Mouse (Mus musculus) hindbrain, embryonic 16.5 days (tissue): Measurements from ENCODE around the gene Psg27. TPM values are rescaled to one million over a fixed set of nuclear protein-coding genes. Genes with fewer than 3 reads are reported as not detected.
"Not testable (repeated sequence)": the region's sequence is repeated elsewhere in the genome, so short reads cannot be mapped to it uniquely, and the experiment has no call there.

Experiments used
- ATAC-seq: fragments of 200-750 bp; cut with Nextera tagmentation; 2 replicates; pipeline ENCODE4 v1.8.0; 2017; ENCODE audit warnings: moderate TSS enrichment, moderate library complexity
- H3K27ac ChIP-seq: fragments of 300-500 bp; sonication (generic); 2 replicates; pipeline ENCODE4 v1.5.1; 2014; ENCODE audit warnings: low read depth, mild to moderate bottlenecking, control low read depth, low read length, moderate library complexity
- H3K27me3 ChIP-seq: fragments of 300-500 bp; sonication (generic); replicated peaks from 2 replicates; pipeline ENCODE4 v1.6.1; 2014; ENCODE audit warnings: low read length; ENCODE audit not compliant: control insufficient read depth, insufficient read depth
- H3K36me3 ChIP-seq: fragments of 300-500 bp; sonication (generic); 2 replicates; pipeline ENCODE4 v1.6.1; 2014; ENCODE audit warnings: mild to moderate bottlenecking, low read length, moderate library complexity, mixed read lengths; ENCODE audit not compliant: control insufficient read depth, insufficient read depth
- H3K4me1 ChIP-seq: fragments of 300-500 bp; sonication (generic); 2 replicates; pipeline ENCODE4 v1.6.1; 2014; ENCODE audit warnings: low read depth, low read length; ENCODE audit not compliant: control insufficient read depth, insufficient read depth
- H3K4me2 ChIP-seq: fragments of 300-500 bp; sonication (generic); 2 replicates; pipeline ENCODE4 v1.6.1; 2014; ENCODE audit warnings: mild to moderate bottlenecking, low read length, control low read depth, moderate library complexity
- H3K4me3 ChIP-seq: fragments of 300-500 bp; sonication (generic); 2 replicates; pipeline ENCODE4 v1.5.1; 2014; ENCODE audit warnings: mild to moderate bottlenecking, low read length, control low read depth, moderate library complexity
- H3K9ac ChIP-seq: fragments of 300-500 bp; sonication (generic); 2 replicates; pipeline ENCODE4 v1.6.1; 2014; ENCODE audit warnings: low read depth, mild to moderate bottlenecking, control low read depth, low read length, moderate library complexity
- H3K9me3 ChIP-seq: fragments of 300-500 bp; sonication (generic); 2 replicates; pipeline ENCODE4 v1.6.1; 2014; ENCODE audit warnings: mild to moderate bottlenecking, low read length, moderate library complexity; ENCODE audit not compliant: control insufficient read depth
- WGBS: fragments of 180-500 bp; shearing (Covaris S2); extraction: QIAGEN DNeasy Blood & Tissue Kit; methylation state at CpG from one replicate; pipeline ENCODE4 v1.1.7; 2014; 5-methylcytosine and 5-hydroxymethylcytosine counted together
- polyA plus RNA-seq: library from polyadenylated mRNA; unstranded; fragments of >200 nt; fragmentation: Nextera tagmentation; extraction: Ambion mirVana; gene quantifications from 2 replicates; pipeline ENCODE4 v1.2.1, GENCODE M21; 2015

Psg27 gene
- polyA plus RNA-seq, result not detected in 2 replicates

GRCm38 (mm10) chr7:18567205-18567604, at the start of gene Psg27:
Psg27 (minus strand) TSS chr7:18567305.
- Histone ChIP-seq H3K27ac (no peak within 1 kb of the TSS), H3K9ac (no peak within 1 kb of the TSS), H3K9me3 (no peaks in the 10 kb centered on the region), H3K4me3 (no peak within 1 kb of the TSS), H3K27me3 (no peaks in the 10 kb centered on the region), H3K4me1 (no peaks in the 10 kb centered on the region), H3K4me2 (no peak within 1 kb of the TSS), H3K36me3 (no peaks in the 10 kb centered on the region)
- WGBS, result 80% methylated on average over 3 of the region's 3 CpGs
- no peak for ATAC-seq

- H3K36me3 ChIP-seq, H3K4me3 ChIP-seq, H3K4me2 ChIP-seq, H3K27ac ChIP-seq, H3K9ac ChIP-seq, ATAC-seq, H3K9me3 ChIP-seq, H3K4me1 ChIP-seq, H3K27me3 ChIP-seq: not testable (repeated sequence)
- WGBS, result 50% methylated on average over 1 of the region's 2 CpGs
These were observed 49.3 kb upstream of the Psg27 start, which contains the start of gene Psg23 for GRCm38 (mm10) chr7:18616401-18616800. Psg23 (minus strand) TSS chr7:18616501.

DNA sequence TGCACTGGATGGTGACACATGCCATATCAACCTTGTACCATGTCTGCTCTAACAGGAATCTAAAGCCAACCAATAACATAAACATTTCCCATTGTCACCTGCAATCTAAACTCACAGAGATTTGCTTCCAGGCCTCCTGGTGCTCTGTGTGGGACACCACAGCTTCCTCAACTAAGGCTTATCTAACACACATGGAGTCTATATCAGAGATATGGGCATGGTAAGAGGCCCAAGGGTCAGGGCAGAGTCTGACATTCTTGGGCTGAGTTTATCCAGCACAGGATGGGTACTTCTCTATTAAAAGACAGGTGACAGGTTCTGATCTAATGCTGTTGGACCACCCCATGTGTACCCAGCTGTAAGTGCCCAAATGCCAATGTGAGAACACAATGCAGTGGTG, 7.3 kb downstream of the Psg27 start:
- Histone ChIP-seq H3K27me3 (no peaks in the 10 kb centered on the region), H3K4me1 (no peaks in the 10 kb centered on the region), H3K27ac (no peak overlapping the region), H3K36me3 (no peaks in the 10 kb centered on the region), H3K9ac (no peak overlapping the region), H3K9me3 (no peaks in the 10 kb centered on the region; the same call in 1 of the 2 replicates), H3K4me3 (no peak overlapping the region), H3K4me2 (no peak overlapping the region)
- ATAC-seq, result no peak

DNA sequence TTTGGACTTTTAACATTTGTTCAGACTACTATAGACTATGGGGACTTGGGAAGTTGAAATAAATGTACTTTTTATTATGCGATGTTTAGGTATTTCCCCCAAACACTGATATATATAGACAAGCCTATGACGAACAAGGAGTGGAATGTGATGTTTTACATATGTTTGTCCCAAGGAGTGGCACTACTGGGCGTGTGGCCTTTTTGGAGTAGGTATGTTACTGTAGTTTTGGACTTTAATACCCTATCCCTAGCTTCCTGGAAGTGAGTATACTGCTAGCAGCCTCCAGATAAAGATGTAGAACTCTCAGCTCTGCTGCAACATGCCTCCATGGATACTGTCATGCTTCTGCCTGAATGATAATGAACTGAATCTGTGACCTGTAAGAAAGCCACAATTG, 11.4 kb downstream of the Psg27 start:
- H3K36me3 ChIP-seq, H3K9me3 ChIP-seq, H3K27me3 ChIP-seq, H3K4me2 ChIP-seq, ATAC-seq, H3K9ac ChIP-seq, H3K4me1 ChIP-seq, H3K4me3 ChIP-seq, H3K27ac ChIP-seq: not testable (repeated sequence)
- 78% methylated on average over 3 of the region's 3 CpGs for WGBS

DNA sequence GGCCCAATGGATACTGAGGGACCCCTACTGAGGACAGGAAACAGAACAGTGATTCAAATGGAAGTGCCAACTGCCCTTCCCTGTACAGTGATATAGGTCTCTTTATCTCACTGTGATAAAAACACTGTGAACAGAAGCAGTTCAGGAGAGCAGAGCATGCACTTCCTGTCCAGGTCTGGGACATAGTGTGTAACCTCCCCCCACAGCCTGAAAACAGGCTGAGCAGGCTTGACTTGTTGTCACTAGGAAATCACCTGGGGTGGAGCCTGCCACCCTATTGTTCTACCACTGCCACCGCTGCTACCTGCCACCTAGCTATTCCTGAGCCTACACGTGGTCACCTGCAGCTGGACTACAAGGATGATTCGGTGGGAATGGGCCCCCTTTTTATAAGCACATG, 33.7 kb downstream of the Psg27 start:
- no peak overlapping the region for H3K4me2 ChIP-seq
- no peaks in the 10 kb centered on the region for H3K4me1 ChIP-seq
- H3K4me3 ChIP-seq, result no peak overlapping the region
- peaks cover 3% of the 10 kb centered on the region; the same call in 1 of the 2 replicates for H3K9me3 ChIP-seq
- H3K36me3 ChIP-seq, result no peaks in the 10 kb centered on the region
- 59% methylated on average over 3 of the region's 3 CpGs for WGBS
- ATAC-seq, result no peak
- H3K9ac ChIP-seq, result no peak overlapping the region
- no peak overlapping the region for H3K27ac ChIP-seq
- H3K27me3 ChIP-seq, result no peaks in the 10 kb centered on the region

GRCm38 (mm10) chr7:18532169-18532568, 34.9 kb downstream of the Psg27 start, which contains the start of gene Psg25:
Psg25 (minus strand) TSS chr7:18532269.
- no peak within 1 kb of the TSS for H3K4me3 ChIP-seq
- no peaks in the 10 kb centered on the region for H3K36me3 ChIP-seq
- no peak within 1 kb of the TSS for H3K9ac ChIP-seq
- H3K9me3 ChIP-seq, result peaks cover 3% of the 10 kb centered on the region; the same call in 1 of the 2 replicates
- no peaks in the 10 kb centered on the region for H3K4me1 ChIP-seq
- ATAC-seq, result no peak
- WGBS, result 85% methylated on average over 1 of the region's 1 CpGs
- H3K27me3 ChIP-seq, result no peaks in the 10 kb centered on the region
- no peak within 1 kb of the TSS for H3K4me2 ChIP-seq
- H3K27ac ChIP-seq, result no peak within 1 kb of the TSS

DNA sequence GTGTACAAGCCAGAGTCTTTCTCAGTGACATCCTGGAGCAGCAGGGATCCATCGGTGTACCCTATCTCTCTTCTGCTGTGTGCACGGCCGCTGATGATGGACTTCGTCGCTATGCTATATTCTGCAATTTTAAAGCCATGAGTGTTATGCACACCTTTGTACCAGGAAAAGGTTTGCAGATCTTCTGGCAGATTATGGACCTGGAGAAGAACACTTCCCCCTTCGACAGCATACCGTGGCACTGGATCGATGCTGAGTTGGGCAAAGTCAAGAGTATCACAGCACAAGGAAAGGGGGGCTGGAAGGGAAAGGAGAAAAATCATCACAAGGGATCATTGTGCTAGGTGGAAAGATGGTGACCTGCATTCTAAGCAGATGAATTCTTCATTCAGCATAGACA, 42.4 kb downstream of the Psg27 start:
- ATAC-seq, result no peak
- H3K9me3 ChIP-seq, result no peaks in the 10 kb centered on the region; the same call in 1 of the 2 replicates
- 94% methylated on average over 8 of the region's 8 CpGs for WGBS

GRCm38 (mm10) chr7:18512848-18513247, 54.3 kb downstream of the Psg27 start:
- not testable (repeated sequence) for H3K27me3 ChIP-seq, H3K4me1 ChIP-seq, H3K4me2 ChIP-seq, H3K9me3 ChIP-seq, H3K36me3 ChIP-seq, H3K27ac ChIP-seq, H3K9ac ChIP-seq, ATAC-seq, H3K4me3 ChIP-seq

More for the DNA sequence above, 42.4 kb downstream of the Psg27 start:
- H3K4me1 ChIP-seq, result no peaks in the 10 kb centered on the region
- H3K9ac ChIP-seq, result no peak overlapping the region
- H3K27me3 ChIP-seq, result no peaks in the 10 kb centered on the region
- H3K4me2 ChIP-seq, result no peak overlapping the region
- H3K36me3 ChIP-seq, result no peaks in the 10 kb centered on the region
- H3K4me3 ChIP-seq, result no peak overlapping the region
- H3K27ac ChIP-seq, result no peak overlapping the region

GRCm38 (mm10) chr7:18512417-18512816, 54.7 kb downstream of the Psg27 start:
- not testable (repeated sequence) for H3K4me2 ChIP-seq, H3K9me3 ChIP-seq, H3K27me3 ChIP-seq, H3K4me1 ChIP-seq, H3K9ac ChIP-seq, H3K27ac ChIP-seq, H3K36me3 ChIP-seq, H3K4me3 ChIP-seq, ATAC-seq
- WGBS, result 62% methylated on average over 2 of the region's 2 CpGs

DNA sequence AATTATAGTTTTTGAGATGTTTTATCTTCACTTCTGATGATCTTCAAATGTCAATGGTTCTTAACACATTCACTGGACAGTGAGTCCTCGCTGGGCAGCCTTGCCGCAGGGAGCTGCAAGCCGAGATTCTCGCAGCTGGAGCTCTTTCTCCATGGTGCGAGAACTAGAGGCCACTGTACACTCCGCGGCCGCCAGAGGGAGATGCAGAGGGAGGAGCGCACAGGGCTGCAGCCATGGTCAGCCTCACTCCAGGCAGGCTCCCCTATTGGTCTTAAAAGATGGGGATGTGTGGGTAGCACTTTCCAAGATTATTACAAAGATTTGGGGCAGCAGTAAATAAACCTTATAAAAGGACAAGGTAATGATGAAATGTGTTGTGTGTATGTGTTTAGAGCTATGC, 55.6 kb downstream of the Psg27 start:
- WGBS, result 26% methylated on average over 9 of the region's 9 CpGs
- H3K27ac ChIP-seq, result no peak overlapping the region
- no peak for ATAC-seq

More for the DNA sequence above, 55.6 kb downstream of the Psg27 start:
- H3K36me3 ChIP-seq, result no peaks in the 10 kb centered on the region
- no peaks in the 10 kb centered on the region for H3K9me3 ChIP-seq
- H3K4me1 ChIP-seq, result no peaks in the 10 kb centered on the region
- H3K27me3 ChIP-seq, result no peaks in the 10 kb centered on the region
- no peak overlapping the region for H3K9ac ChIP-seq
- no peak overlapping the region for H3K4me3 ChIP-seq
- no peak overlapping the region for H3K4me2 ChIP-seq
